Mouse (Mus musculus): ENCODE measurements around the gene Ubap1.

The Ubap1 gene

DNA sequence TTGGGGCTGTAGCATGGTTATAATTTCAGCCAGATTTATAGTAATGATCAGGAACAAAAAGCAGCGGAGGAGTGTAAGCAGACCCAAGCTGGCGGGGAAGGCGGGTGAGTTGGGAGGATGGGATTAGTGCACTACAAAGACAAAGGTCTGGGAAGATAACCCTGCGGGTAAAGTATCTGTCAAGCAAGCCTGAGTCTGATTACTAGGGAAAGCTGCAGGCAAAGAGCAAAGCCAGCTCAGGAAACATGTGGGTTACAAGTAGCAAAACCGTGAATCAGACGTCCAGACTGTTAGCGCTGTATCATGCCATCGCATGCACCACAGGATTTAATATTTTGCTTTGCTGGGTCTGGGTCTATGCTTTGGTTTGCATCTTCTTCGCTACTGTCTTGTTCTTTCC is 57.8 kb downstream of the Ubap1 start:
- in situ Hi-C loops (cut with MboI; ENCODE audit: unreplicated experiment in 2 of 2): no loop called here

DNA sequence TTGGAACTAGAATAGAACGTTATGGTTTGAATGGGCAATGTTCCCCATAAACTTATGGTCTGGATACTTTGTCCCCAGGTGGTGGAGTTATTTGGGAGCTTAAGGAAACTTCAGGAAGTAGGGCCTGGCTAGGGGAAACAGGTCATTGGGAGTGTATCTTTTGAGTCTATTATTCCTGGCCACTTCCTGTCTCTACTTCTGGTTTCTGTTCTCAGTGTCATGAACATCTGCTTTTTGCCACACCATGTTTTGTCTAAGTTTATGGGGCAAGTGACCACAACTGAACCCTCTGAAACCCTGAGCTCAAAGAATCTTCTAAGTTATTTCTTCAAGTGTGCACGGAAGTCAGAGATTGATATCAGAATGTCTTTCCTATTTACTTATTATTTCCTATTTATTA is 58.6 kb downstream of the Ubap1 start:
- in situ Hi-C loops (cut with MboI; ENCODE audit: unreplicated experiment in 2 of 2): no loop called here

DNA sequence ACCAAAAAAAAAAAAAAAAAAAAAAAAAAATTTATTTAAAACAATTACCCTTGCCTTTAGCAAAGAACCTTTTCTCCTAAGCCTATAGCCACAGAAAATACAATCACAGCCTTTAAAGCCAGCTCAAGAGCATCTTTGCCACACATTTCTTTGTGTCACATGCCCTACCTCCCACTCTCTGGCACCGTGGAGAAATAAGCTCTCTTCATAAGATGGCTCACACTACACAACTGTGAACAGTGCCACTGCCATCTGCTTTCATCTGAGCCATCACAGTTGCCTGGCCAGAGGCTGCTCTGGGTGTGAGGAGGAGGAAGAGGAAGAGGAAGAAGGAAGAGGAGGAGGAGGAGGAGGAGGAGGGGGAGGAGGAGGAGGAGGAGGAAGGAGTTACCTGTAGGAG is 60.5 kb downstream of the Ubap1 start:
- in situ Hi-C loops (cut with MboI; ENCODE audit: unreplicated experiment in 2 of 2): no loop called here

DNA sequence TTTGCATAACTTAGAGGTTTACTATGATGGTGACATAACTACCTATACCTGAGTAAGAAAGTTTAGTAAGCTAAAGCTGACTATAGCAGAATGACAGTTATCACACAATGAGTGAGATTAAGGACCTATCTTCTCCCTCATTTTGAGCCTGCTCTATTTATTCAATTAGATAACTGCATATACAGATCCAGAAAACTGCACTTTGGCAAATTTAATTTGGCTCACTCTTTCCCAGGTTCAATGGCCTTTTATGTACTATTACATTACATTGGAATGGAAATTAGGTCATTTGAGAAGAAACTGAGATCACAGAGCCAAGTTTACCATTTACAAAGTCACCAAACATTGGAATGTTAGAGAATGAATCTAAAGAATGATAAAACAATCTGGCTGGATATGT is 68.2 kb downstream of the Ubap1 start:
- in situ Hi-C loops (cut with MboI; ENCODE audit: unreplicated experiment in 2 of 2): no loop called here

DNA sequence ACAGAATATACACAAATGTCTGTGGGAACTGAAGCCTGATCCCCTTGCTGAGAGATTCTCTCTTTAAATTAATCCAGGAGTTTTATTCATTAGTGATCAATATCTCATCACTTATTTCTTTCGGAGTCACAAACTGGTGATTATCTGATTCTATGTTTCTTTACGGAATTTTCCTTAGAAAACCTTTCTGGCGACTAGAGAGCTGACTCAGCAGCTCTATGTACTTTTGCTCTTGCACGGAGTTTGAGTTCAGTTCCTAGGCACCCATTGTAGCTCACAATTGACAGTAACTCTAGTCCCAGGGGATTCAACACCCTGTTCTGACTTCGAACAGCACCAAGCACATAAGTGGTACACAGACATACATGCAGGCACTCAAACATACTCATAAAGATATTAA is 90.1 kb downstream of the Ubap1 start:
- in situ Hi-C loops (cut with MboI; ENCODE audit: unreplicated experiment in 2 of 2): no loop called here
